Mouse (Mus musculus): Measurements from ENCODE around the gene Zfp189.

GRCm38 (mm10) chr4:49536671-49537070 lies 15.7 kb downstream of the Zfp189 start:
- TF ChIP-seq CTCF (IDR thresholded peaks at IDR 0.05; ENCODE audit: control insufficient read depth, insufficient read depth, insufficient read length) (no peak), MYOG (IDR thresholded peaks at IDR 0.05; ENCODE audit: control insufficient read depth, extremely low read depth, insufficient read length) (no peak), CEBPB (IDR thresholded peaks at IDR 0.05; ENCODE audit: low read depth) (no peak), USF1 (IDR thresholded peaks at IDR 0.05; ENCODE audit: low read depth) (no peak), MAX (IDR thresholded peaks at IDR 0.05) (no peak), MYOD1 (IDR thresholded peaks at IDR 0.05; ENCODE audit: control insufficient read depth, insufficient read length, low read depth) (no peak)
